Mouse (Mus musculus) forebrain, embryonic 11.5 days (tissue): ENCODE results near the gene Nek7. TPM values are rescaled to one million over a fixed set of nuclear protein-coding genes. Genes with fewer than 3 reads are reported as not detected.

ENCODE experiments used
- ATAC-seq: fragments of 200-750 bp; cut with Nextera tagmentation; replicated peaks from 2 replicates; pipeline ENCODE4 v1.8.0; 2017; ENCODE audit warnings: moderate TSS enrichment; ENCODE audit not compliant: low FRiP score
- DNase-seq: peaks from one replicate; pipeline ENCODE4 v3.0.0-alpha.2; 2017; ENCODE audit warnings: low spot score
- H3K27ac ChIP-seq: fragments of 300-500 bp; sonication (generic); 2 replicates; pipeline ENCODE4 v1.5.1; 2014; ENCODE audit warnings: low read depth, low read length
- H3K27me3 ChIP-seq: fragments of 300-500 bp; sonication (generic); 2 replicates; pipeline ENCODE4 v1.6.1; 2014; ENCODE audit warnings: mild to moderate bottlenecking, low read length, mixed read lengths; ENCODE audit not compliant: control insufficient read depth, insufficient read depth
- H3K36me3 ChIP-seq: fragments of 300-500 bp; sonication (generic); 2 replicates; pipeline ENCODE4 v1.6.1; 2014; ENCODE audit warnings: mild to moderate bottlenecking, low read length, moderate library complexity, mixed read lengths; ENCODE audit not compliant: control insufficient read depth, insufficient read depth
- H3K4me1 ChIP-seq: fragments of 300-500 bp; sonication (generic); replicated peaks from 2 replicates; pipeline ENCODE4 v1.6.1; 2014; ENCODE audit warnings: low read length, mixed read lengths; ENCODE audit not compliant: control insufficient read depth, insufficient read depth
- H3K4me2 ChIP-seq: fragments of 300-500 bp; sonication (generic); 2 replicates; pipeline ENCODE4 v1.6.1; 2014; ENCODE audit warnings: low read depth, mild to moderate bottlenecking, low read length, moderate library complexity, mixed read lengths; ENCODE audit not compliant: severe bottlenecking
- H3K4me3 ChIP-seq: fragments of 300-500 bp; sonication (generic); 2 replicates; pipeline ENCODE4 v1.5.1; 2014; ENCODE audit warnings: low read depth, low read length
- H3K9ac ChIP-seq: fragments of 300-500 bp; sonication (generic); 2 replicates; pipeline ENCODE4 v1.6.1; 2014; ENCODE audit warnings: low read length
- H3K9me3 ChIP-seq: fragments of 300-500 bp; sonication (generic); 2 replicates; pipeline ENCODE4 v1.6.1; 2016; ENCODE audit warnings: low read length, mixed read lengths; ENCODE audit not compliant: control insufficient read depth
- WGBS: fragments of 180-500 bp; shearing (Covaris S2); extraction: QIAGEN DNeasy Blood & Tissue Kit; methylation state at CpG from one replicate; pipeline ENCODE4 v1.1.7; 2014; 5-methylcytosine and 5-hydroxymethylcytosine counted together
- polyA plus RNA-seq: library from polyadenylated mRNA; unstranded; fragments of >200 nt; fragmentation: Nextera tagmentation; extraction: Ambion mirVana; gene quantifications from 2 replicates; pipeline ENCODE4 v1.2.1, GENCODE M21; 2014

Gene Nek7
- 28.3 and 30.7 TPM in 2 replicates for polyA plus RNA-seq

DNA sequence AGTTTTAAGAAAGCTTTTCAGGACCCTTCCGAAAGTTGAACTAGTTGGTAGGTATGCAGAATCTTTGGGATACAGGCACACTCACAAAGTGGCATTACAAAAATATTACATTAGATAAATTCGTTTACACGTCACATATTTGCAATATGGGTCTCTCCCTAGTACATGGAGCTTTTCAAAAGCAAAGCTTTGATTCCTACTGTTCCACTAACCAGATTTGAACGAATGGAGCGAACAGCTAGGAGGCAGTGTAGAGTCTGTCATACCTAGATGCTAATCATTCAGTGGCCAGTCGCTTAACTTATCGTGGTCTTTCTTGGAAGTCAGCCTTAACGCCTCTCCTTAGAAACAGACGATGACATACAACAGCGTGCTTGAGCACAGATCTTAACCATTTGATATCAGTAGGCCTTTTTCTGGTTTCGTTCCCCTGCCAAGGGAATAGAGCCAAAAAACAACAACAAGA lies at the start of gene Nek7:
TSS of gene Nek7 (minus strand) at position 146 of the 466 bp plus-strand sequence.
- Histone ChIP-seq H3K4me1 (no peaks in the 10 kb centered on the region; the same call in 1 of the 2 replicates), H3K27me3 (no peaks in the 10 kb centered on the region), H3K4me2 (peak within 1 kb of the TSS; percentile 71), H3K9ac (peak within 1 kb of the TSS; percentile 83), H3K9me3 (no peaks in the 10 kb centered on the region), H3K36me3 (no peaks in the 10 kb centered on the region), H3K27ac (peak within 1 kb of the TSS; percentile 86), H3K4me3 (peak within 1 kb of the TSS; percentile 82)
- DNase-seq = no peak
- ATAC-seq = peak; percentile 15
- WGBS = 3% methylated on average over 11 of the region's 11 CpGs

DNA sequence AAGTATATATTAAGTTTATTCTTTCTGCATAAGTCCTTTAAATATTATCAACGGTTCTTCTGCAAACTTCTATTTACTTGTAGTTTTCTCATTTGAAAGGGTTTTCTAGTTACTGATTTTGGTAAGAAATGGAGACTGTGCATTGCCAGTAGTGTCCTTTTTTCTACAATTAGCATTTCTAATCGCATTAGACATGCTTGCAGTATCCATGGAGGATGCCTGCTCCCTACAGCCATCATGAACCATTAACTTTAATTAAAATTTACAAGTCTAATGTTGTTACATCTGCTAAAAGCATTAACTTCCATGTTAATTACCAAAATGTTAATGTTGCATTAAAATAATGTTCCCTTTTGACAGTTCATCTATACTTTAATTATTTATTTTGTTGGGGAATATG lies 42.4 kb upstream of the Nek7 start:
- DNase-seq = no peak
- ATAC-seq = no peak
- H3K27me3 ChIP-seq = no peaks in the 10 kb centered on the region
- 83% methylated on average over 2 of the region's 2 CpGs for WGBS
- H3K4me3 ChIP-seq = no peak overlapping the region
- no peaks in the 10 kb centered on the region for H3K9me3 ChIP-seq
- no peak overlapping the region for H3K4me2 ChIP-seq
- H3K27ac ChIP-seq = no peak overlapping the region
- H3K9ac ChIP-seq = no peak overlapping the region
- H3K36me3 ChIP-seq = no peaks in the 10 kb centered on the region
- no peaks in the 10 kb centered on the region for H3K4me1 ChIP-seq

DNA sequence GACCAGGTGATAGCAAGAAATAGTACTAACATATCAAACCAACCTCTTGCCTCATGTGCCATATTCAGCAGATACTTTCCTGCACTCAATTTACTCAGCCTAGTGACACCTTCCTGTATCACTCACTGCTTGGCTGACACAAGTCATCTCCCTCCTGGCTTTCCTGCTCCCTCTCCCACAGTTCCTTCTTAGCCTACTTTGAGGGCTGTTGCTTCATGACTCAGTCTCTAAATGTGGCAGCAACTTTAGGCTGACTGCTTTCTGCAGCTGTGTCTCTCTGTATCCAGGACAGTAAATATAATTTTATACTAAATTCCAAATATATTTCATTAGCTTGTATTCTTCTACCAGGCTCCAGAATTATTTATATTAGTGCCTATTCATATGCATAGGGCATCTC lies 34.3 kb upstream of the Nek7 start:
- Histone ChIP-seq H3K4me2 (no peak overlapping the region), H3K9me3 (no peaks in the 10 kb centered on the region), H3K27me3 (no peaks in the 10 kb centered on the region), H3K4me3 (no peak overlapping the region), H3K9ac (no peak overlapping the region), H3K4me1 (no peaks in the 10 kb centered on the region), H3K36me3 (no peaks in the 10 kb centered on the region), H3K27ac (no peak overlapping the region)
- DNase-seq (no peak), ATAC-seq (no peak)

DNA sequence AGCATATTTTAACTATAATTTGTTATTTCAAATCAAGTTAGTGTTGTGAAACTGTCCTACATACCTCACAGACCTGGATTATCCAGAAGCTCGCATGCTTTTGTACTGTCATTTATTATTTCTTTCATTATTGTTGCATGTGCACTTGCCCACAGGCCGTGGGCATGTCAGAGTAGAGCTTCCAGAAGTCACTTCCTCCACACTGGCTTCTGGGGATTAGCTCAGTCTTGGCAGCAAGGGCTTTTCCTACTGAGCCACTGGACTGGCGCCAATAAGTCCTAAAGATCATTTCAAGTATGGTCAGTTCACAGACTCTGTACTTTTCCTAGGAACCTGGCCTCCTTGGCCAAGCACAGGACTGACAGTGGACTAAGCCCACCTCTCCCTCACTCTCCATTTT lies 25.1 kb upstream of the Nek7 start:
- no peak overlapping the region for H3K4me3 ChIP-seq
- no peak overlapping the region for H3K9ac ChIP-seq
- no peak overlapping the region for H3K27ac ChIP-seq
- no peak for DNase-seq
- no peaks in the 10 kb centered on the region for H3K36me3 ChIP-seq
- H3K4me2 ChIP-seq = no peak overlapping the region
- H3K4me1 ChIP-seq = no peaks in the 10 kb centered on the region
- 80% methylated on average over 3 of the region's 3 CpGs for WGBS
- H3K27me3 ChIP-seq = no peaks in the 10 kb centered on the region
- no peak for ATAC-seq
- no peaks in the 10 kb centered on the region for H3K9me3 ChIP-seq

DNA sequence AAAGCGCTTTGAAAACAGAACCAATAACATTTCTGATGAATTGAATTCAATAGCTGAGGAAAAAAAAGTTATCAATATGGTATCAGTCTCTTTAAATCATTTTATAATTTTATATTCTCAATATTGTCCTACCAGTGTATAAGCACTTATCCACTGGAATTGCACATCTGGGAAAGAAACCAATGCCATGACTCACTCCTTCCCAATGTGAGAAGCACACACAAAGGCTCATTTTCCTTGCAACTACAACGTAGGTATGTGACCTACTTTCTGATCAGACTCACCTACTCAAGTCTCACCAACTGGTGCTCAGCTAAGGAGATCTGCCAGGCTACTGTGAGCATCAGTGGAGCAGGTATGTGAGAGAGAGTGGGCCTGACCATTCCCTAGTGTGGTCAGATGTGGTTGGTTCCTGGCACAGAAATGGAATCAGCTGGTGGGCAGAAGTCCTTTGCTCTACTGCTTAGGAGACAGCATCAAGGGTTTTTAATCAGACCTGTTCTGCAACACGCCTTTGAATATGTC lies 23.4 kb upstream of the Nek7 start:
- H3K4me2 ChIP-seq = no peak overlapping the region
- no peak overlapping the region for H3K27ac ChIP-seq
- H3K9me3 ChIP-seq = no peaks in the 10 kb centered on the region
- H3K4me1 ChIP-seq = no peaks in the 10 kb centered on the region
- ATAC-seq (no peak), DNase-seq (no peak)
- WGBS = 86% methylated on average over 3 of the region's 3 CpGs
- H3K27me3 ChIP-seq = no peaks in the 10 kb centered on the region
- H3K4me3 ChIP-seq = no peak overlapping the region
- no peaks in the 10 kb centered on the region for H3K36me3 ChIP-seq
- H3K9ac ChIP-seq = no peak overlapping the region

DNA sequence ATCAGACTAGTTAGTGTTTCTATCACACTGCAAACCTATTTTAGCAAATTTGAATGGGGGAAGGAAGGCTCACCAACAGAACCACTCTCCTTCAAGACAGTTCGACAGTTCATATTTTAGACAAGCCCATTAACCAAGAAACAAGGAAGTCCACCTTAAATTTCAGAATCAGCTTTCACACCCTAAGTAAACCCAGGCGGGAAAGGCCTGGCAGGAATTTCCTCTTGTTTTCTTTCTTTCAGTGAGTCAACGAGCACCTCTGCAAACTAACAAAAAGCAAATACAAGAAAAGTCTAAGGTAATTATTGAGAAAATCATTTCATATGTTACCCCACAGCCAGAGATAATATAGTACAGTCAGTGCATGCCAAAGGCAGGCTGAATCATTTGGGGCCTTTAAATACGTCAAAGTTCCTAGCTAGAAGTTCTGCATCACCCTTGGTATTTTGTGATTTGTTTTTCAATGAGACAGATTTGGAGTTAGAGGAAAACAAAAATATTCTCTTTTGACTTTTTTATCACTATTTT lies 21.1 kb upstream of the Nek7 start:
- H3K9ac ChIP-seq = no peak overlapping the region
- no peak overlapping the region for H3K4me2 ChIP-seq
- DNase-seq (no peak), ATAC-seq (no peak)
- 76% methylated on average over 4 of the region's 4 CpGs for WGBS
- no peak overlapping the region for H3K27ac ChIP-seq
- no peak overlapping the region for H3K4me3 ChIP-seq
- H3K9me3 ChIP-seq = no peaks in the 10 kb centered on the region
- no peaks in the 10 kb centered on the region for H3K4me1 ChIP-seq
- H3K36me3 ChIP-seq = no peaks in the 10 kb centered on the region
- H3K27me3 ChIP-seq = no peaks in the 10 kb centered on the region

DNA sequence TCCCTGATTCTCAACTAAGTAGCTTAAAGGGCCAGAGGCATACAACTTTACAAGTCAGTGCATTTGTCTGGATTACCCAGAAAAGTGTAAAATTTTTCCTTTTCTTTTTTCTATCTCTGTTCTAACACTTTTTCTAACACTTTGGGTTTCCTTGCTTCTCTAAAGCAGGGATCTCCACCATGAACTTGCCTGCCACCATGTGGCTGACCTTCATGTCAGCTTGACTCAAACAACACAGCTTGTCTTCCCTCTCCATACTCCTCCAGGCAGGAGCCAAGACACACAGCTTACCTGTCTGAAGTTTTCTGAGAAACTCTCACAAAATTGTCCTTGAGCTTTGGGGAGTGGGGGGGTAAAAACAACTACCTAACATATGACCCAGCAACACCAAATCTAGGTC lies 17.9 kb upstream of the Nek7 start:
- no peaks in the 10 kb centered on the region for H3K4me1 ChIP-seq
- no peak overlapping the region for H3K4me3 ChIP-seq
- no peak overlapping the region for H3K9ac ChIP-seq
- H3K9me3 ChIP-seq = no peaks in the 10 kb centered on the region
- no peak overlapping the region for H3K4me2 ChIP-seq
- DNase-seq (no peak), ATAC-seq (no peak)
- no peaks in the 10 kb centered on the region for H3K27me3 ChIP-seq
- no peaks in the 10 kb centered on the region for H3K36me3 ChIP-seq
- no peak overlapping the region for H3K27ac ChIP-seq

DNA sequence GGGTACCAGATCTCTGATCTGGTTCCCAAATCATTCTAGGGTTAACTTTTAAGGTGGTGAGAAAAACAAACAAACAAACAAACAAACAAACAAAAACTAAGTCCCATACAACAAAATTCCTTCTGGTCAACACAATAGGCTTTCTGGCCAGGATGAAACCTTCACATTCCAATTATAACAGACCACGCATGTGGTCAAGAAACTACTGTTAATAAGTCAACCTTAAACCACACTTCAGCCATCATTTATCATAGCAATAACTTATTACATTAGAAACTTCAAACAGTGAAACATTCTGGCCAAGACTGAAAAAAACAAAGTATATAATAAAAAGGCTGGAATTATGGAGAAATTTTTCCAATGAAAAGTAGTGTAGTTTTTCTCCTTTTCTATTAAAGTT lies 14.6 kb upstream of the Nek7 start:
- H3K4me3 ChIP-seq = no peak overlapping the region
- H3K36me3 ChIP-seq = no peaks in the 10 kb centered on the region
- no peaks in the 10 kb centered on the region for H3K9me3 ChIP-seq
- no peak overlapping the region for H3K9ac ChIP-seq
- ATAC-seq (no peak), DNase-seq (no peak)
- H3K27me3 ChIP-seq = no peaks in the 10 kb centered on the region
- 88% methylated on average over 1 of the region's 1 CpGs for WGBS
- no peak overlapping the region for H3K27ac ChIP-seq
- no peaks in the 10 kb centered on the region for H3K4me1 ChIP-seq
- H3K4me2 ChIP-seq = no peak overlapping the region

DNA sequence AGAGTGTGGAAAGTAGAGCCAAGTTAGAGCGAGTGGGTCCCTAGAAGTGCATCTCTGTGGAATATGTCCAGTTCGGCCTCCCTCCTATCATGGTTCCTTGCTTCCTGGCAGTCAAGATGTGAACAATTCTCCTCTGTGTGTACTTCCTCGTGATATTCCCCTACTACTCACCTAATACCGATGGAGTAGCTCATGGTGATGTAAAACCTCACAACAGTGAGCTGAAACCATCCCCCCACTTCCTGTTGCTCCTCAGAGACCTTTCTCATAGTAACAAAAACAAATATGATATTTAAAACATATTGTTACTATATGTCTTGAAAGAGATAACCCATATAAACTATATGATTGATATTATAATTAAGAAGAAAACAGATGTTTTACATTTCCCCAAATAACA lies 9.0 kb upstream of the Nek7 start:
- no peak for DNase-seq
- ATAC-seq = no peak
- Histone ChIP-seq H3K4me2 (no peak overlapping the region), H3K27ac (no peak overlapping the region), H3K36me3 (no peaks in the 10 kb centered on the region), H3K4me3 (no peak overlapping the region), H3K9me3 (no peaks in the 10 kb centered on the region), H3K9ac (no peak overlapping the region), H3K27me3 (no peaks in the 10 kb centered on the region), H3K4me1 (no peaks in the 10 kb centered on the region)
- WGBS = 86% methylated on average over 4 of the region's 4 CpGs
